Mouse (Mus musculus): ENCODE measurements around the gene Ndufa13.
A peak's percentile ranks its signal among the peaks of the same experiment; 100 is the strongest.
"Not testable (repeated sequence)": the region's sequence is repeated elsewhere in the genome, so short reads cannot be mapped to it uniquely, and the experiment has no call there.

The Ndufa13 gene

DNA sequence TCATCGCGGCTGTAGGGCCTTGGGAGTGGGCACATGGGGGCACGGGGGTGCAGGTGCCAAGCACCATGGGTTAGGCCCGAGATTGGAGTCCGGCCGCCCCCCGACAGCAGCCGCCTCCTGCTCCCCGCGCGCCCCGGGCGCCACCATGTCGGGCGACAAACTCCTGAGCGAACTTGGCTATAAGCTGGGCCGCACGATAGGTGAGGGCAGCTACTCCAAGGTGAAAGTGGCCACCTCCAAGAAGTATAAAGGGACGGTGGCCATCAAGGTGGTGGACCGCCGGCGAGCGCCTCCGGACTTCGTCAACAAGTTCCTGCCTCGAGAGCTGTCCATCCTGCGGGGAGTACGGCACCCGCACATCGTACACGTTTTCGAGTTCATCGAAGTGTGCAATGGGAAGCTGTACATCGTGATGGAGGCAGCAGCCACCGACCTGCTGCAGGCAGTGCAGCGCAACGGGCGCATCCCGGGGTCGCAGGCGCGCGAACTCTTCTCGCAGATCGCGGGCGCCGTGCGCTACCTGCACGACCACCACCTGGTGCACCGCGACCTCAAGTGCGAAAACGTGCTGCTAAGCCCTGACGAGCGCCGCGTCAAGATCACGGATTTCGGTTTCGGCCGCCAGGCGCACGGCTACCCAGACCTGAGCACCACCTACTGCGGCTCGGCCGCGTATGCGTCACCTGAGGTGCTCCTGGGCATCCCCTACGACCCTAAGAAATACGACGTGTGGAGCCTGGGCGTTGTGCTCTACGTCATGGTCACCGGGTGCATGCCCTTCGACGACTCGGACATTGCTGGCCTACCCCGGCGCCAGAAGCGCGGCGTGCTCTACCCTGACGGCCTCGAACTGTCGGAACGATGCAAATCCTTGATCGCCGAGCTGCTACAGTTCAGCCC lies at the start of gene Ndufa13, which contains the start of the genes Tssk6 and Yjefn3:
Gene Ndufa13, minus strand, starts transcription at position 396 of the 900 bp plus-strand sequence.
Gene Tssk6, plus strand, starts transcription at position 22 of the 900 bp plus-strand sequence.
Gene Yjefn3, minus strand, starts transcription at position 550 of the 900 bp plus-strand sequence.
- DNase-seq (ENCODE audit: low spot score in 2 of 2): no peak

GRCm38 (mm10) chr8:69950300-69950699 lies 47.9 kb upstream of the Ndufa13 start:
- no peak for DNase-seq (ENCODE audit: low spot score in 2 of 2)

- DNase-seq (ENCODE audit: low spot score in 2 of 2): not testable (repeated sequence)
Observed at GRCm38 (mm10) chr8:69942495-69942894, 40.1 kb upstream of the Ndufa13 start.

- DNase-seq (ENCODE audit: low spot score in 2 of 2): no peak
Observed at GRCm38 (mm10) chr8:69940386-69940785, 38.0 kb upstream of the Ndufa13 start.

GRCm38 (mm10) chr8:69939633-69940032 lies 37.3 kb upstream of the Ndufa13 start:
- no peak for DNase-seq (ENCODE audit: low spot score in 2 of 2)

DNA sequence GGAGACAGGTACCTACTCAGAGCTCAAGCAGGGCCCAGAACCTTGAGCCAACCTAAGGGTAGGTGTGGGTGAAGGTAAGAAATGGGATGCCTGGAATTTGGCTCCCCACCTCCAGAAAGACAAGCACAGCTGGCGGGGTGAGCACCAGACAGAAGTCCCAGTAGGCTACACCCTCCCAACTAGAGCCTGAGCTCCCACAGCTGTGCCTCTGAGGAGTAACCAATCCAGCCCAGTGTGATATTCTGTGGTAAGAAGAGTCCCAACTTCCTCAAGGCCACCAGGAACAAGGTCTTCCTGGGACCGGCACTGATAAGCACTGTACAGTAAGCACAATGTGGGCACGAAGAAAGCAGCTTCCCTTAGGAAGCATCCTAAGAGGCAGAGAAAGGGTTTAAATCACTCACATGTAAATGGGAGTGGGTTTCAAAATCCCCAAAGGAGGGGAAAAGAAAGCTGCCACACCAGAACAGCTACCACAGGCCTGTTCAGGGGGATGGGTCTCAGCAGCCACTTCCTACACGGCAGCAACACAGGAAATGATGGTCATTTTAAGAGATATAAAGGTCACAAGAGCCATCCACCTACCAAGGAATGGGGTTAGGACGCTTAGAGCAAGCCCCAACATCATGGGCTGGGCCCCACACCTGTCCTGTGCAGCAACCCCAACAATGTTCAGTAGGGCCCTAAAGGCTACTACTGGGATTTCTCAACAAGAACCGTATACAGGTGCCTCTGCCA lies 36.1 kb upstream of the Ndufa13 start:
- DNase-seq (ENCODE audit: low spot score in 2 of 2): no peak

DNA sequence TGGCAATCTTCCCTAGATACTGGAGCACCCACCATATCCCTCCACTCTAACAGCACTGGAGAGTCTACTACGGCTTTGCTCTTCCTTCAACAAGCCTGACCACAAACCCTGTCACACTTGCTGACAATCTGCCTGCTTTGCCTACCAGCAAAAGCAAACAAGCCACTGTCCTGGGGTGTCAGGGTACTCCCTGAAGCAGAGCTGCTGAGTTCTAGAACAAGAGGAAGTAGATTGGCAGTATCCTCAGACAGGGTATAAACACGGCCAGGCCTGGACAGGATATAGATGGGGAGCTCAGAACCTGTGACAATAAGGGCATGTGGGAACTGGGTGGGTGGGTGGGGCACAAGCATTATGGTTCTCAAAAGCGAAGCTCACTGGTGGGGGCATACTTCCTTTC lies 35.1 kb upstream of the Ndufa13 start:
- DNase-seq (ENCODE audit: low spot score in 2 of 2): no peak

- no peak for DNase-seq (ENCODE audit: low spot score in 2 of 2)
Observed at GRCm38 (mm10) chr8:69936050-69936794, 33.9 kb upstream of the Ndufa13 start.

DNA sequence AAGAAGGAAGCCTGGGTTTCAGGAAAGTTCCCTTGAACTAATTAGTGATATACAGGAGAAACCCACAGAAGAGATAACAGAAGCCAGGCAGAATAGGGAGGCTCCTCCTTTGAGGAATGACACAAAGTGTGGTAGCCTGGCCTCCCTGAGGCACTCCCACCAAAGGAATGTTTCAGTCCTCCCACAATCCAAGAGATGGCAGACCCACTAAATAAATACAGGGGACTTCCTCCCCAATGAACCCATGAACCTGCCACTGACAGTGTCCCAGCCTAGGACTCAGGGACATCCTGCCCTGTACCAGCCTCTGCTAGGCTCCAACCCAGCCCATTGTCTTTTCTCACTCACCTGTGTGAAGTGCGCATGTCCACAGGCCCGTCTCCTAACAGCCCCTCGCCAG lies 33.1 kb upstream of the Ndufa13 start:
- DNase-seq (ENCODE audit: low spot score in 2 of 2): no peak

GRCm38 (mm10) chr8:69934582-69934981 lies 32.2 kb upstream of the Ndufa13 start:
- no peak for DNase-seq (ENCODE audit: low spot score in 2 of 2)

- DNase-seq (ENCODE audit: low spot score in 2 of 2): no peak
Observed at GRCm38 (mm10) chr8:69933811-69934210, 31.5 kb upstream of the Ndufa13 start.

DNA sequence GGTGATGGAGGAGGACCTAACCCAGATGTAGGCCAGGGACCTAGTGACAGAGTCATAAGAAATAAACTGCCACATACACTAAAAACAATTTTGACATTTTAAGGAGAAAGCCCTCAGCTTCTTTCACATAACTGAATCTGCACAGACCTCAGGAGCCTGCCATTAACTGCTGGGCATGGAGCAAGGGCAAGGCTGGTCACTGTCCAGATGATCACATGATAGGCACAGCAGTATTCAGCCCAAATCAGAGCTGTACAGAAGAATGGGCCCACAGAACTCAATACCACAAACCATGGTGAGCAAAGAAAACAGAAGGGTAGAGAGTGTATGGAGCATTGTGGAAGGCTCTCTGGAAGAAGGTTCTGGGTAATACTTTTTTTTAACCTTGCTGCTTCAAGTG lies 24.5 kb upstream of the Ndufa13 start:
- DNase-seq (ENCODE audit: low spot score in 2 of 2): no peak

DNA sequence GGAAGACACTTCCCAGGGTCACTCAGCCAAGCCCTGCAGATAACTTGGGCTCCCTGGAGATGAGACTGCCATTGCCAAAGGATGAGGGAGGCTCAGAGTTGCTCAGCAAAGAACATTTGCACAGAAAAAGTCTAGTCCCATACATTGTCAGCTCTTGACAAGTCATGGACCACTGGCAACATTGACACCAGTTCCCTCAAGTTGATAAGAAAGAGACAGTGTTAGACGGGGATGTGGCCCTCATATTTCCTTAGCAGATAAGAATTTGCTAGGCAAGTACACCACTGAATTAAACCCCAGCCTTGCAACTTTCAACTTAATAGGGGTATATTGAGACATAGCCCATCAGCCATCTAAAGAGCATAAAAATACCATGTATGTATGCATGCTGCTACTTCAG lies 21.6 kb upstream of the Ndufa13 start:
- DNase-seq (ENCODE audit: low spot score in 2 of 2): no peak

GRCm38 (mm10) chr8:69921141-69921540 lies 18.8 kb upstream of the Ndufa13 start:
- DNase-seq (ENCODE audit: low spot score in 2 of 2): no peak

- no peak for DNase-seq (ENCODE audit: low spot score in 2 of 2)
Observed at GRCm38 (mm10) chr8:69919876-69920662, 17.7 kb upstream of the Ndufa13 start.

DNA sequence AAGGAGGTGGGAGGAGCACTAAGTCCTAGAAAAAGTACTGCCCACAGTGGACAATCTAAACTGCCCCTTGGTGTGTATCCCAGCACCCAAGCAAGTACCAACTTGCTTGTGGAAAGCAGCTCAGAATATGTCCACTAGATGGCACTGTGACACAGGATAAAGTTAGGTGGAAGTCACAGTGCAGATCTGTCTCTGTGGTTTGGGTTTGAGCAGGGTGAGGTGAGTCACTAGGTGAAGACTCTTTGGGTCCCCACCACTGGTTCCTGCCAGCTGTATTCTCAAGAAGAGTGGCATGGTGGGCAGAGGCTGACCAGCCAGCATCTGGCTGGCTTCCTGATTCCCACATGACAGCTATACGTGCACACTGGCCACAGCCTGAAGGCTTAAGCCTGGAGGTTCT lies 16.7 kb upstream of the Ndufa13 start:
- peak; percentile 49 to 50 for DNase-seq (ENCODE audit: low spot score in 2 of 2)

DNA sequence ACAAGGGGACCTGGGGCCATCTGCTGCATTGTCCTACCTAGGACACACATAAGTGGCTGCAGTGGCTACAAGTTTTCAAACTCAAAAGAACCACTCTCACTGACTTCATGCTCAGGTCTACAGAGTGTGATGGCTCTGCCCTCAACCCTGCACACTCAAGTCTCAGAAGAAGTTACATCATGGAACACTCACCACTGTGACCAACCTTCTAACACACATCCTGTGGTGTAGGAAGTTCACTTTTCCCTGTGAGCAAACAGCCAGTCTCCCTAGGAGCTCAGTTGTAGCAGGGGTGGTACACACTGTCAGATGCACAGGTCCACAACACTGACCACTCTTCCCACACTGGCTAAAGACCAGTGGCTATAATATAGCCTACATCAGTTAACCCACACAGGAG lies 16.1 kb upstream of the Ndufa13 start:
- DNase-seq (ENCODE audit: low spot score in 2 of 2): no peak

GRCm38 (mm10) chr8:69915748-69916147 lies 13.4 kb upstream of the Ndufa13 start:
- DNase-seq (ENCODE audit: low spot score in 2 of 2): no peak

- DNase-seq (ENCODE audit: low spot score in 2 of 2): no peak
Observed at GRCm38 (mm10) chr8:69914526-69914925, 12.2 kb upstream of the Ndufa13 start.

- DNase-seq (ENCODE audit: low spot score in 2 of 2): peak in 1 of 2 experiments; percentile 70
Observed at GRCm38 (mm10) chr8:69912478-69913074, 10.2 kb upstream of the Ndufa13 start.

GRCm38 (mm10) chr8:69911917-69912316 lies 9.6 kb upstream of the Ndufa13 start:
- DNase-seq (ENCODE audit: low spot score in 2 of 2): no peak
